Mouse (Mus musculus): ENCODE measurements around the gene 4930469K13Rik. TPM values are rescaled to one million over a fixed set of nuclear protein-coding genes. Genes with fewer than 3 reads are reported as not detected.

Gene 4930469K13Rik
- polyA plus RNA-seq, 1 experiment: 0.16 TPM

GRCm38 (mm10) chr11:34112781-34113380, 14.5 kb upstream of the 4930469K13Rik start:
- TF ChIP-seq CTCF (IDR thresholded peaks at IDR 0.05; ENCODE audit: borderline replicate concordance, control insufficient read depth, extremely low read depth, insufficient read depth, low read length, poor library complexity): no peak
- Histone ChIP-seq H3K27me3 (ENCODE audit: control insufficient read depth, insufficient read depth, low read length) (no peaks in the 10 kb centered on the region), H3K27ac (ENCODE audit: control insufficient read depth, insufficient read depth, low read length) (no peak overlapping the region), H3K4me1 (replicated peaks; ENCODE audit: control insufficient read depth, insufficient read depth, low read length) (peaks cover 5% of the 10 kb centered on the region), H3K36me3 (ENCODE audit: control insufficient read depth, insufficient read depth, low read length) (no peaks in the 10 kb centered on the region), H3K4me3 (ENCODE audit: control insufficient read depth, insufficient read depth, low read length) (no peak overlapping the region)
- 95% methylated on average over 4 of the region's 4 CpGs for WGBS
- no peak for DNase-seq

- Histone ChIP-seq H3K36me3 (ENCODE audit: control insufficient read depth, insufficient read depth, low read length) (no peaks in the 10 kb centered on the region), H3K4me1 (replicated peaks; ENCODE audit: control insufficient read depth, insufficient read depth, low read length) (peaks cover 5% of the 10 kb centered on the region), H3K4me3 (ENCODE audit: control insufficient read depth, insufficient read depth, low read length) (no peak overlapping the region), H3K27me3 (ENCODE audit: control insufficient read depth, insufficient read depth, low read length) (no peaks in the 10 kb centered on the region), H3K27ac (ENCODE audit: control insufficient read depth, insufficient read depth, low read length) (no peak overlapping the region)
- 69% methylated on average over 7 of the region's 7 CpGs for WGBS
- DNase-seq: no peak
- no peak for TF ChIP-seq CTCF (IDR thresholded peaks at IDR 0.05; ENCODE audit: borderline replicate concordance, control insufficient read depth, extremely low read depth, insufficient read depth, low read length, poor library complexity)
- TF ChIP-seq POLR2A (IDR thresholded peaks at IDR 0.05; ENCODE audit: control insufficient read depth, extremely low read depth, insufficient read depth, low read length, poor library complexity): no peak
These were observed 13.6 kb upstream of the 4930469K13Rik start for GRCm38 (mm10) chr11:34111940-34112339.

- Histone ChIP-seq H3K36me3 (ENCODE audit: control insufficient read depth, insufficient read depth, low read length) (no peaks in the 10 kb centered on the region), H3K27ac (ENCODE audit: control insufficient read depth, insufficient read depth, low read length) (no peak overlapping the region), H3K27me3 (ENCODE audit: control insufficient read depth, insufficient read depth, low read length) (no peaks in the 10 kb centered on the region), H3K4me3 (ENCODE audit: control insufficient read depth, insufficient read depth, low read length) (no peak overlapping the region), H3K4me1 (replicated peaks; ENCODE audit: control insufficient read depth, insufficient read depth, low read length) (no peaks in the 10 kb centered on the region)
- DNase-seq: no peak
- 94% methylated on average over 1 of the region's 1 CpGs for WGBS
- TF ChIP-seq CTCF (IDR thresholded peaks at IDR 0.05; ENCODE audit: borderline replicate concordance, control insufficient read depth, extremely low read depth, insufficient read depth, low read length, poor library complexity) (no peak), POLR2A (IDR thresholded peaks at IDR 0.05; ENCODE audit: control insufficient read depth, extremely low read depth, insufficient read depth, low read length, poor library complexity) (no peak)
These were observed 10.9 kb upstream of the 4930469K13Rik start for GRCm38 (mm10) chr11:34109260-34109659.

GRCm38 (mm10) chr11:34104919-34105318, 6.6 kb upstream of the 4930469K13Rik start:
- DNase-seq: no peak
- H3K4me1 ChIP-seq (replicated peaks; ENCODE audit: control insufficient read depth, insufficient read depth, low read length): no peaks in the 10 kb centered on the region
- WGBS: 96% methylated on average over 1 of the region's 1 CpGs

GRCm38 (mm10) chr11:34101827-34102226, 3.5 kb upstream of the 4930469K13Rik start:
- WGBS: 86% methylated on average over 4 of the region's 4 CpGs
- Histone ChIP-seq H3K27ac (ENCODE audit: control insufficient read depth, insufficient read depth, low read length) (no peak overlapping the region), H3K36me3 (ENCODE audit: control insufficient read depth, insufficient read depth, low read length) (no peaks in the 10 kb centered on the region), H3K4me3 (ENCODE audit: control insufficient read depth, insufficient read depth, low read length) (no peak overlapping the region), H3K4me1 (replicated peaks; ENCODE audit: control insufficient read depth, insufficient read depth, low read length) (no peaks in the 10 kb centered on the region), H3K27me3 (ENCODE audit: control insufficient read depth, insufficient read depth, low read length) (no peaks in the 10 kb centered on the region)
- no peak for DNase-seq
- TF ChIP-seq POLR2A (IDR thresholded peaks at IDR 0.05; ENCODE audit: control insufficient read depth, extremely low read depth, insufficient read depth, low read length, poor library complexity): no peak
- TF ChIP-seq CTCF (IDR thresholded peaks at IDR 0.05; ENCODE audit: borderline replicate concordance, control insufficient read depth, extremely low read depth, insufficient read depth, low read length, poor library complexity): no peak

More at GRCm38 (mm10) chr11:34104919-34105318, 6.6 kb upstream of the 4930469K13Rik start:
- H3K27me3 ChIP-seq (ENCODE audit: control insufficient read depth, insufficient read depth, low read length): no peaks in the 10 kb centered on the region
- no peak overlapping the region for H3K27ac ChIP-seq (ENCODE audit: control insufficient read depth, insufficient read depth, low read length)
- TF ChIP-seq POLR2A (IDR thresholded peaks at IDR 0.05; ENCODE audit: control insufficient read depth, extremely low read depth, insufficient read depth, low read length, poor library complexity) (no peak), CTCF (IDR thresholded peaks at IDR 0.05; ENCODE audit: borderline replicate concordance, control insufficient read depth, extremely low read depth, insufficient read depth, low read length, poor library complexity) (no peak)
- H3K4me3 ChIP-seq (ENCODE audit: control insufficient read depth, insufficient read depth, low read length): no peak overlapping the region
- H3K36me3 ChIP-seq (ENCODE audit: control insufficient read depth, insufficient read depth, low read length): no peaks in the 10 kb centered on the region

GRCm38 (mm10) chr11:34087064-34087463, 11.3 kb downstream of the 4930469K13Rik start:
- WGBS: 84% methylated on average over 3 of the region's 3 CpGs
- no peaks in the 10 kb centered on the region for H3K27me3 ChIP-seq (ENCODE audit: control insufficient read depth, insufficient read depth, low read length)
- H3K27ac ChIP-seq (ENCODE audit: control insufficient read depth, insufficient read depth, low read length): no peak overlapping the region; the same call in 1 of the 2 replicates
- H3K4me3 ChIP-seq (ENCODE audit: control insufficient read depth, insufficient read depth, low read length): no peak overlapping the region
- peaks cover 97% of the 10 kb centered on the region for H3K36me3 ChIP-seq (ENCODE audit: control insufficient read depth, insufficient read depth, low read length)
- H3K4me1 ChIP-seq (replicated peaks; ENCODE audit: control insufficient read depth, insufficient read depth, low read length): peaks cover 4% of the 10 kb centered on the region
- no peak for DNase-seq
- TF ChIP-seq CTCF (IDR thresholded peaks at IDR 0.05; ENCODE audit: borderline replicate concordance, control insufficient read depth, extremely low read depth, insufficient read depth, low read length, poor library complexity) (no peak), POLR2A (IDR thresholded peaks at IDR 0.05; ENCODE audit: control insufficient read depth, extremely low read depth, insufficient read depth, low read length, poor library complexity) (no peak)
